8 mouse cellular contexts compared by ENCODE assay signal in genomic region chr11:58103344-58103653, GRCm38 (mm10). TPM values are rescaled to one million over a fixed set of nuclear protein-coding genes. Genes with fewer than 3 reads are reported as not detected.
DNase-seq lines count a peak whose midpoint lies in the region; ATAC-seq and TF ChIP-seq lines count a peak whose summit lies in the region.

No protein-coding gene starts in this region.

- H3K9ac ChIP-seq in heart, embryonic 12.5 days: peak overlapping the region; percentile 47
- peak overlapping the region; percentile 78 for H3K9ac ChIP-seq in ES-Bruce4 (ENCODE audit: low read depth, poor library complexity, severe bottlenecking)
- peak overlapping the region; percentile 38; the same call in 1 of the 2 replicates for H3K9ac ChIP-seq in limb, embryonic 15.5 days

- no peaks in the 10 kb centered on the region for H3K9me3 ChIP-seq in heart, embryonic 12.5 days (replicated peaks)
- no peaks in the 10 kb centered on the region for H3K9me3 ChIP-seq in ES-Bruce4 (replicated peaks; ENCODE audit: control insufficient read depth, insufficient read depth, low read length, poor library complexity, severe bottlenecking)
- no peaks in the 10 kb centered on the region for H3K9me3 ChIP-seq in limb, embryonic 15.5 days

- H3K36me3 ChIP-seq in heart, embryonic 12.5 days: no peaks in the 10 kb centered on the region
- no peaks in the 10 kb centered on the region for H3K36me3 ChIP-seq in ES-Bruce4 (ENCODE audit: control insufficient read depth, insufficient read depth, low read length, poor library complexity, severe bottlenecking)
- no peaks in the 10 kb centered on the region for H3K36me3 ChIP-seq in limb, embryonic 15.5 days

- peak overlapping the region; percentile 86 for H3K4me2 ChIP-seq in heart, embryonic 12.5 days
- H3K4me2 ChIP-seq in limb, embryonic 15.5 days: peak overlapping the region; percentile 57

- WGBS in heart, embryonic 12.5 days: 58% methylated on average over 13 of the region's 13 CpGs
- 47% methylated on average over 13 of the region's 13 CpGs for WGBS in limb, embryonic 15.5 days

- H3K4me3 ChIP-seq in heart, embryonic 12.5 days: peak overlapping the region; percentile 89
- peak overlapping the region; percentile 73 for H3K4me3 ChIP-seq in ES-Bruce4 (ENCODE audit: low read depth, low read length)
- peak overlapping the region; percentile 64 for H3K4me3 ChIP-seq in limb, embryonic 15.5 days

- no peak for TF ChIP-seq EP300 in ES-Bruce4 (IDR thresholded peaks at IDR 0.05; ENCODE audit: insufficient read depth, low read depth, low read length)

- H3K27me3 ChIP-seq in heart, embryonic 12.5 days (replicated peaks): no peaks in the 10 kb centered on the region; the same call in 1 of the 2 replicates
- H3K27me3 ChIP-seq in ES-Bruce4 (ENCODE audit: control insufficient read depth, insufficient read depth, low read length, poor library complexity, severe bottlenecking): no peaks in the 10 kb centered on the region
- H3K27me3 ChIP-seq in limb, embryonic 15.5 days: no peaks in the 10 kb centered on the region

- no peak for TF ChIP-seq CTCF in ES-Bruce4 (IDR thresholded peaks at IDR 0.05; ENCODE audit: low read depth, low read length)

- peak overlapping the region; percentile 41; the same call in 1 of the 2 replicates for H3K27ac ChIP-seq in heart, embryonic 12.5 days (ENCODE audit: poor library complexity, severe bottlenecking)
- H3K27ac ChIP-seq in ES-Bruce4 (ENCODE audit: insufficient read depth, low read length): peak overlapping the region; percentile 95
- peak overlapping the region; percentile 91 for H3K27ac ChIP-seq in limb, embryonic 15.5 days

- ATAC-seq in heart, embryonic 12.5 days (ENCODE audit: insufficient number of reproducible peaks, low FRiP score): peak; percentile 19; the same call in 1 of the 2 replicates
- ATAC-seq in erythroblast, adult 5-6 weeks (replicated peaks; ENCODE audit: low FRiP score, poor library complexity, severe bottlenecking): peak; percentile 28; the same call in 1 of the 2 replicates
- peak; percentile 27; the same call in 1 of the 2 replicates for ATAC-seq in limb, embryonic 15.5 days (ENCODE audit: insufficient number of reproducible peaks, low FRiP score, low TSS enrichment, low read depth)
- no peak for ATAC-seq in CD4-positive, CD25-positive, alpha-beta regulatory T cell, adult 4 months

- peaks cover 18% of the 10 kb centered on the region for H3K4me1 ChIP-seq in heart, embryonic 12.5 days (replicated peaks)
- peaks cover 3% of the 10 kb centered on the region for H3K4me1 ChIP-seq in ES-Bruce4 (ENCODE audit: control insufficient read depth, insufficient read depth, low read length)
- peaks cover 24% of the 10 kb centered on the region for H3K4me1 ChIP-seq in limb, embryonic 15.5 days

- no peak for DNase-seq in heart, adult 8-10 months (ENCODE audit: low spot score)
- DNase-seq in testis, postnatal 10 days (ENCODE audit: low spot score): peak; percentile 61
- DNase-seq in ovary, postnatal 10 days (ENCODE audit: low spot score): no peak

- TF ChIP-seq POLR2A in ES-Bruce4 (IDR thresholded peaks at IDR 0.05; ENCODE audit: insufficient read depth, low read length): no peak

RNA-seq across cellular contexts. Expression of gene Cnot8, which starts 0.7 kb away (rescaled TPM):
- polyA plus RNA-seq in heart, embryonic 12.5 days (2016; fragmentation: Nextera tagmentation; extraction: Ambion mirVana): 71.7 and 73.8 TPM in 2 replicates
- 10 to 100 TPM; 34.2 to 36.4 (median 35.8) TPM for total RNA-seq in heart, adult 8-10 months (2022)
- 98.9 and 102 TPM in 2 replicates for polyA plus RNA-seq in ES-Bruce4 (2011; ENCODE audit: insufficient read depth, insufficient read length, low read depth, missing spikeins)
- 17.8 and 22.3 TPM in 2 replicates for total RNA-seq in erythroblast, adult 5-6 weeks (2015; ENCODE audit: low replicate concordance)
- 24.5 and 26.5 TPM in 2 replicates for total RNA-seq in erythroblast, adult 5-6 weeks (2017; ENCODE audit: low replicate concordance)
- polyA plus RNA-seq in limb, embryonic 15.5 days (2015; fragmentation: Nextera tagmentation; extraction: Ambion mirVana): 90.9 and 97.2 TPM in 2 replicates
- 10 to 100 TPM; 89.2 to 97.8 TPM for polyA plus RNA-seq in CD4-positive, CD25-positive, alpha-beta regulatory T cell, adult 4 months (2017; shearing (Covaris generic))

RNA-seq across cellular contexts. Expression of gene Gm12248, which starts 10.4 kb away (rescaled TPM):
- polyA plus RNA-seq in heart, embryonic 12.5 days (2016; fragmentation: Nextera tagmentation; extraction: Ambion mirVana): not detected in 2 replicates
- not detected for total RNA-seq in heart, adult 8-10 months (2022)
- not detected in 2 replicates for polyA plus RNA-seq in ES-Bruce4 (2011; ENCODE audit: insufficient read depth, insufficient read length, low read depth, missing spikeins)
- total RNA-seq in erythroblast, adult 5-6 weeks (2015; ENCODE audit: low replicate concordance): not detected in 2 replicates
- not detected in 2 replicates for total RNA-seq in erythroblast, adult 5-6 weeks (2017; ENCODE audit: low replicate concordance)
- polyA plus RNA-seq in limb, embryonic 15.5 days (2015; fragmentation: Nextera tagmentation; extraction: Ambion mirVana): not detected in 2 replicates
- polyA plus RNA-seq in CD4-positive, CD25-positive, alpha-beta regulatory T cell, adult 4 months (2017; shearing (Covaris generic)): under 1 TPM; 0.38 to 0.71 TPM

Comparison
In these comparisons a context has a peak if more than half of its experiments do, and no peak if none do; other contexts are left out.
1. H3K27ac ChIP-seq: peak in every context shown above with its lines; median percentile 95 in ES-Bruce4; 91 in limb, embryonic 15.5 days; 41 in heart, embryonic 12.5 days.